Mouse (Mus musculus): ENCODE results near the gene Cerk.
"Not testable (repeated sequence)": the region's sequence is repeated elsewhere in the genome, so short reads cannot be mapped to it uniquely, and the experiment has no call there.

Gene Cerk

GRCm38 (mm10) chr15:86117115-86118100, 68.5 kb downstream of the Cerk start:
- no peak for DNase-seq (ENCODE audit: extremely low read depth, insufficient read length, low spot score)

- no peak for DNase-seq (ENCODE audit: extremely low read depth, insufficient read length, low spot score)
Measured at GRCm38 (mm10) chr15:86116421-86116820, 69.5 kb downstream of the Cerk start.

- DNase-seq (ENCODE audit: extremely low read depth, insufficient read length, low spot score): no peak
Measured at GRCm38 (mm10) chr15:86113342-86113710, 72.6 kb downstream of the Cerk start.

- peak; percentile 55 for DNase-seq (ENCODE audit: extremely low read depth, insufficient read length, low spot score)
Measured at GRCm38 (mm10) chr15:86112707-86113341, 73.1 kb downstream of the Cerk start.

GRCm38 (mm10) chr15:86110361-86111103, 75.4 kb downstream of the Cerk start:
- DNase-seq (ENCODE audit: extremely low read depth, insufficient read length, low spot score): peak; percentile 52

GRCm38 (mm10) chr15:86109650-86110211, 76.2 kb downstream of the Cerk start:
- no peak for DNase-seq (ENCODE audit: extremely low read depth, insufficient read length, low spot score)

GRCm38 (mm10) chr15:86109245-86109644, 76.7 kb downstream of the Cerk start:
- DNase-seq (ENCODE audit: extremely low read depth, insufficient read length, low spot score): no peak

- no peak for DNase-seq (ENCODE audit: extremely low read depth, insufficient read length, low spot score)
Measured at GRCm38 (mm10) chr15:86107831-86108471, 78.0 kb downstream of the Cerk start.

- no peak for DNase-seq (ENCODE audit: extremely low read depth, insufficient read length, low spot score)
Measured at GRCm38 (mm10) chr15:86105751-86106150, 80.2 kb downstream of the Cerk start.

- DNase-seq (ENCODE audit: extremely low read depth, insufficient read length, low spot score): no peak
Measured at GRCm38 (mm10) chr15:86105345-86105697, 80.6 kb downstream of the Cerk start.

- no peak for DNase-seq (ENCODE audit: extremely low read depth, insufficient read length, low spot score)
Measured at GRCm38 (mm10) chr15:86104401-86105344, 81.3 kb downstream of the Cerk start.

- no peak for DNase-seq (ENCODE audit: extremely low read depth, insufficient read length, low spot score)
Measured at GRCm38 (mm10) chr15:86102308-86102707, 83.6 kb downstream of the Cerk start.

GRCm38 (mm10) chr15:86101585-86101984, 84.4 kb downstream of the Cerk start:
- DNase-seq (ENCODE audit: extremely low read depth, insufficient read length, low spot score): no peak

GRCm38 (mm10) chr15:86097871-86098270, 88.1 kb downstream of the Cerk start:
- DNase-seq (ENCODE audit: extremely low read depth, insufficient read length, low spot score): no peak

- DNase-seq (ENCODE audit: extremely low read depth, insufficient read length, low spot score): not testable (repeated sequence)
Measured at GRCm38 (mm10) chr15:86096604-86097020, 89.3 kb downstream of the Cerk start.

GRCm38 (mm10) chr15:86095722-86096603, 90.0 kb downstream of the Cerk start:
- DNase-seq (ENCODE audit: extremely low read depth, insufficient read length, low spot score): peak; percentile 78

GRCm38 (mm10) chr15:86094324-86095121, 91.4 kb downstream of the Cerk start:
- DNase-seq (ENCODE audit: extremely low read depth, insufficient read length, low spot score): no peak

Measured in 3134 (cell line).